Mouse (Mus musculus) midbrain, embryonic 15.5 days (tissue): ENCODE measurements around the gene Nrxn1. TPM values are rescaled to one million over a fixed set of nuclear protein-coding genes. Genes with fewer than 3 reads are reported as not detected.

Experiments
- ATAC-seq: fragments of 200-750 bp; cut with Nextera tagmentation; replicated peaks from 2 replicates; pipeline ENCODE4 v1.8.0; 2017; ENCODE audit warnings: moderate TSS enrichment
- H3K27ac ChIP-seq: fragments of 300-500 bp; sonication (generic); 2 replicates; pipeline ENCODE4 v1.5.1; 2015; ENCODE audit warnings: mild to moderate bottlenecking, inconsistent platforms
- H3K27me3 ChIP-seq: fragments of 300-500 bp; sonication (generic); replicated peaks from 2 replicates; pipeline ENCODE4 v1.6.1; 2015; ENCODE audit warnings: inconsistent platforms
- H3K36me3 ChIP-seq: fragments of 300-500 bp; sonication (generic); replicated peaks from 2 replicates; pipeline ENCODE4 v1.6.1; 2015; ENCODE audit warnings: inconsistent platforms
- H3K4me1 ChIP-seq: fragments of 300-500 bp; sonication (generic); 2 replicates; pipeline ENCODE4 v1.6.1; 2015; ENCODE audit warnings: inconsistent platforms
- H3K4me2 ChIP-seq: fragments of 300-500 bp; sonication (generic); 2 replicates; pipeline ENCODE4 v1.6.1; 2015; ENCODE audit warnings: inconsistent platforms, mild to moderate bottlenecking, moderate library complexity
- H3K4me3 ChIP-seq: fragments of 300-500 bp; sonication (generic); 2 replicates; pipeline ENCODE4 v1.5.1; 2015; ENCODE audit warnings: mild to moderate bottlenecking, inconsistent platforms
- H3K9ac ChIP-seq: fragments of 300-500 bp; sonication (generic); 2 replicates; pipeline ENCODE4 v1.6.1; 2015; ENCODE audit warnings: mild to moderate bottlenecking, inconsistent platforms
- H3K9me3 ChIP-seq: fragments of 300-500 bp; sonication (generic); 2 replicates; pipeline ENCODE4 v1.6.1; 2016; ENCODE audit warnings: inconsistent platforms
- WGBS: fragments of 180-500 bp; shearing (Covaris S2); methylation state at CpG from one replicate; pipeline ENCODE4 v1.1.7; 2015; ENCODE audit warnings: mixed read lengths; 5-methylcytosine and 5-hydroxymethylcytosine counted together
- polyA plus RNA-seq: library from polyadenylated mRNA; unstranded; fragments of >200 nt; fragmentation: Nextera tagmentation; extraction: Ambion mirVana; gene quantifications from 2 replicates; pipeline ENCODE4 v1.2.1, GENCODE M21; 2015

The Nrxn1 gene
- polyA plus RNA-seq, 1 experiment from 2014 or later: 210 TPM

DNA sequence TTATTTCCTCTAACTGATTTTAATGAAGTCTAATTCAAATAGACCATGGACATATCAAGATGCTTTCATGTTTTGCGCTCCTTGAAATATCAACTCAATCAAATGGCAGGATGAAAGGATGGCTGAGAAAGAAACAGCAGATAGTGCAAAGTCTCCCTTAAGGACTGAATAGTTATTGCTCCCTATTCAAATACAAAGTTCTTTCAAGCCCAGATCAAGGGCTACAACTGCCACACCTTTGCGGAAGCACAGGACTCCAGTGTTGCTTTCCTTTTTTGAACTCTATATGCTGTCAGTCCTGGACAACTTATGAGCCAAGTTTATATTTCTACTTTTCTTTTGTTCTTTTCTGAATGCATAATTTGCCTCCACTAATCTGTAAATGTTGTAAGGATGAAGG lies 157.9 kb downstream of the Nrxn1 start:
- 80% methylated on average over 2 of the region's 2 CpGs for WGBS
- Histone ChIP-seq H3K27ac (no peak overlapping the region), H3K27me3 (no peaks in the 10 kb centered on the region), H3K4me3 (no peak overlapping the region), H3K9me3 (no peaks in the 10 kb centered on the region), H3K4me1 (no peaks in the 10 kb centered on the region), H3K4me2 (no peak overlapping the region), H3K36me3 (no peaks in the 10 kb centered on the region), H3K9ac (no peak overlapping the region)
- no peak for ATAC-seq

DNA sequence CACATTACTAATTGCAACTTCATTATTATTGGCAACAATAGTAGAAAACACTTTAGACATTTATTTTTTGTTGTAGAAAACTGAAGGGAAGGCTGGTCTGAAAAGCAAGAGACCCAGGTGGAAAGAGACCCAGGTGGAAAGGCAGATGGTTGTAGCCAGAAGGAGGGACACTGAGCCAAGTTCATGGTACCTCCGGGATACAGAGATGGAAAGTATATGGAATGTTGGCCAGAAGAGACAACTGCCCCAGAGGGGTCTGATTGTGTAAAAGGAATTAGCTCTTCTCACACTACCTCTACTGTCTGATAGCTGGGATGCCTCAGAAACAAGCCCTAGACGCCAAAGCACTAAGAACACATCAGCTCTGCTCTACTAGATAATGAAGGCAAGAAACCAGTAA lies 179.6 kb downstream of the Nrxn1 start:
- Histone ChIP-seq H3K36me3 (no peaks in the 10 kb centered on the region), H3K27me3 (no peaks in the 10 kb centered on the region), H3K27ac (no peak overlapping the region), H3K9ac (no peak overlapping the region), H3K4me2 (no peak overlapping the region), H3K4me1 (no peaks in the 10 kb centered on the region), H3K9me3 (no peaks in the 10 kb centered on the region), H3K4me3 (no peak overlapping the region)
- no peak for ATAC-seq
- WGBS: 77% methylated on average over 2 of the region's 2 CpGs

DNA sequence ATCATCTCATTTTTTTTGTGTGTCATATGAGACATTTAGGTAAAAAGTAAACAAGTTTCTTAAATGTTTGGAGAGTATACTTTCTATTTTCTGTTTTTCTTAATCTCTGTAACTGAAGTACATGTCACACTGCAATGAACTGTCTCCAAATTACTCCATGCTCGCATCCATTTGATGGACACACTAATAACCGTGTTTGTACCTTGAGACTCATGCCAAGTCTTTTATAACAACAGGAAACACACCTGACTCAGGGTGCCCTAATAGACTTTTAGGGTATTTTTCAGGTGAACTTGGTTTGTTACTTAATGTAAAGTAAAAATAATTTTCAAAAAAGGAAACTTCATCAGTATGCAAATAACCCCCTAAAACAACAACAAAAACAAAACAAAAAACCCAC lies 180.1 kb downstream of the Nrxn1 start:
- no peaks in the 10 kb centered on the region for H3K4me1 ChIP-seq
- H3K27me3 ChIP-seq: no peaks in the 10 kb centered on the region
- WGBS: 92% methylated on average over 2 of the region's 2 CpGs
- no peak overlapping the region for H3K4me3 ChIP-seq
- H3K4me2 ChIP-seq: no peak overlapping the region
- no peaks in the 10 kb centered on the region for H3K9me3 ChIP-seq
- H3K36me3 ChIP-seq: no peaks in the 10 kb centered on the region
- no peak overlapping the region for H3K9ac ChIP-seq
- H3K27ac ChIP-seq: no peak overlapping the region
- no peak for ATAC-seq

DNA sequence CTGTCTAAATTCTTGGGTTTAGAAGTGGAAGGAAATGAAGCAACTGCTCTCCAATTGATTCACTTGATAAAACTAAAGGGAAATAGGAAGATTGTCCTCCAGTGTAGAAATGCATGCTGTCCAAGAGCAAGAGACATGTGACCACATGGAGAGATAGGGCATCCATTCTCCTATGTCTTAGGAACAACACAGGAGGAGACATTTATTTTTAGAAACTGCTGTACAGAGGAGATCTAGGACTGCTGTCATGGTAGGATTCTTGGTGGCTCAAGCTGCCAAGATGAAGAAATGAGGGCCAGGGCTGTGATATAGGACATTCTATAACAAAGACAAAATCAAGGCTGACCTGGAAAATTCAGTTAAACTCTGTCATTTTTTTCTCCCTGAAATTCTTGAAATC lies 180.5 kb downstream of the Nrxn1 start:
- Histone ChIP-seq H3K36me3 (no peaks in the 10 kb centered on the region), H3K27ac (no peak overlapping the region), H3K4me1 (no peaks in the 10 kb centered on the region), H3K4me3 (no peak overlapping the region), H3K27me3 (no peaks in the 10 kb centered on the region), H3K4me2 (no peak overlapping the region), H3K9me3 (no peaks in the 10 kb centered on the region), H3K9ac (no peak overlapping the region)
- no peak for ATAC-seq

DNA sequence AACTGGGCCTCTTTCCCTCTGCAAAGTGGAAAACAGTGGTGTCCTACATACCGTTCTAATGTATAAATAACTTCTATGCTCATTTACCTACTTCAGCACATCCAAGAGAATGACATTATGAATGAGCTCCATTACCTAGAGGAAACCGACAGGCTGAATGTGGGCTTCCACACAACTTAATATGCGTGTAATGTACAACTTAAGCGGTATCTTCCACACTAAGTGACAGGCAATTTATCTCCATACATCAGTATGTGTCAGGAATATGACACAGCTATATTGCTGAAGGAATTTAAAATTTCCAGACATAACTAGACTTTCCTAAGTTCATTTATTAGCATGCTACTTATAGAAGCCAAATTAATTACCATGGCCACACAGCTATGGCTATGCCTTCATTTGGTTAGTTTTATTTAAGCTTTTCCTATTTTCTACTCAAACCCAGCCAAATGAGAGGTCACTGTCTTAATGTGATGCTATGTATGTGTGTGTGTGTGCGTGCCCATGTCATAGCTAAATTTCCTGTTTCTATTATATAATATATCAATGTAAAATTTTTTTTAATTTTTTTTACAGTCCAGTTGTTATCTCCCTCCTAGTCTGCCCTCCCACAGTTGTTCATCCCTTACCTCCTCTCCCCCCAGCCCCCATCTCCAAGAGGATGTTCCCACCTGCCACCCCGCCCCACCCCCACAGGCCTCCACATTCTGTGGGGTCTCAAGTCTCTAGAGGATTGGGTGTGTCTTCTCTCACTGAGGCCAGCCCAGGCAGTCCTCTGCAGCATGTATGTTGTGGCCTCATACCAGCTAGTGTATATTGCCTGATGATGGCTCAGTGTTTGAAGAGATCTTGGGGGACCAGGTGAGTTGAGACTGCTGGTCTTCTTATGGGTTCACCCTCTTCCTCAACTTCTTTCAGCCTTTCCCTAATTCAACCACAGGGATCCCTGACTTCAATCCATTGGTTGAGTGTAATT lies 186.5 kb downstream of the Nrxn1 start:
- peak; percentile 69 for ATAC-seq
- WGBS: 77% methylated on average over 6 of the region's 6 CpGs

DNA sequence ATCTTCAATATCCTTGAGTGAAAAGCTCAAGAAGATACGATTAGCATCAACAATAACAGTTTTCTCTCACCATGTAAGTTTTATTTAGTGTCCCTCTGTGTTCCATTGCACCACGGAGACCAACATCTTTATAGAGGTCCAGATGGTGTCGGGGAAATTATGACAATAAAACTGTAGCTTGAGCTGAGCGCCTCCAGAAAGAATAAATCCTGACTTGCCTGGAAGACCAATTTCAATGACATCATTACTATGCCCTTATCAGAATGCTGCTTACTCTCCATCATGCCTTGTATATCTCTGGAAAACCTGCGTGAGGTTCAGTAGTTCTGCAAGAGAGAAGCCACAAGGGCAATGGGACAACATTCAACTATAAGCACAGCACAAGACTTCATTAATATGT lies 187.7 kb downstream of the Nrxn1 start:
- H3K36me3 ChIP-seq: no peaks in the 10 kb centered on the region
- WGBS: 91% methylated on average over 5 of the region's 5 CpGs
- no peaks in the 10 kb centered on the region for H3K9me3 ChIP-seq
- no peak overlapping the region for H3K4me3 ChIP-seq
- H3K27ac ChIP-seq: no peak overlapping the region
- H3K4me1 ChIP-seq: no peaks in the 10 kb centered on the region
- H3K27me3 ChIP-seq: no peaks in the 10 kb centered on the region
- H3K9ac ChIP-seq: no peak overlapping the region
- ATAC-seq: no peak
- H3K4me2 ChIP-seq: no peak overlapping the region

More for the DNA sequence above, 186.5 kb downstream of the Nrxn1 start:
- Histone ChIP-seq H3K4me3 (no peak overlapping the region), H3K4me1 (no peaks in the 10 kb centered on the region), H3K36me3 (no peaks in the 10 kb centered on the region), H3K27ac (no peak overlapping the region), H3K9ac (no peak overlapping the region), H3K9me3 (no peaks in the 10 kb centered on the region), H3K4me2 (no peak overlapping the region), H3K27me3 (no peaks in the 10 kb centered on the region)

DNA sequence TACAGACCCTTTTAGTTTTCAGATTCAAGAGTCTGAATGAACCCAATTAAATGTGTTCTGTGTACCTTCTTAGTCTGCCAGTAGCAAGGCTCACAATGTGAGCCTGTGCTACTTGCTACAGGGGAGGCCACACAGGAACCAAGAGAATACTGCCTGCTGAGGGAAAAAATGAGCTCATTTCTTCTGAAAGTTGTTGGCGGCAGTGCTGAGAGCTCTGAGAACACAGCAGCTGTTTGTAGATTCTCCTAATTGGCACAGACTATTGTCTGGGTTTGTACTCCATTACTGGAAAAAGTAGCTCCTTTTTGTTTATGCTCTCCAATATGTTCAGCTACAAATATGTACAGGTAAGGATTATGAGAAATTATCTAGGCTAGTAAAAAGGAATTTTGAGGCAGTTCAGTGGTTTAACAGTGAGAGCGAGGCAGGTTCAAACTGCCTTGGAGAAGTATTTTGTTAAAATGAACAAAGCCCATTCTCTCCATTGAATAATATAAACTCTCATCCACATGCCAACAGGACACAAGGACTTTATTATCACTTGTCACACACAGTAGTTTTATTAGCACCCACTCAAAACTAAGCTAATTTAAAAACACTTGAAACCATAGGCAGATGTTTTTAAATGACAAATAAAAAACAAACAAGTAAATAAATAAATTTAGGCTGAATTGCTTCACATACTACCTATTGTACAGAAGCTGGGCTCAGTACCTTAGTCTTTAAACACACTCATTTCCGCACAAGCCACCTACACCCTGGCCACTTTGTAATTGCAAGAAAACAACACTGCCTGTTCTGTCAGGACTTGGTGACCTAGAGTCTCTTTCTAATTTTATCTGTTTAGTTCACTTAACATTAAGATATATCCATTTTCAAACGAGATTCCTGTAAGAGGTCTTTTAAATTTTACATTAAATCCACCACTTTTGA lies 200.3 kb downstream of the Nrxn1 start:
- no peaks in the 10 kb centered on the region for H3K27me3 ChIP-seq
- no peak overlapping the region for H3K4me3 ChIP-seq
- no peaks in the 10 kb centered on the region for H3K36me3 ChIP-seq
- peak; percentile 83 for ATAC-seq
- H3K4me1 ChIP-seq: peaks cover 9% of the 10 kb centered on the region; the same call in 1 of the 2 replicates
- no peak overlapping the region for H3K9ac ChIP-seq
- WGBS: 45% methylated on average over 4 of the region's 4 CpGs
- no peak overlapping the region for H3K4me2 ChIP-seq
- peak overlapping the region; percentile 60 for H3K27ac ChIP-seq
- H3K9me3 ChIP-seq: no peaks in the 10 kb centered on the region

DNA sequence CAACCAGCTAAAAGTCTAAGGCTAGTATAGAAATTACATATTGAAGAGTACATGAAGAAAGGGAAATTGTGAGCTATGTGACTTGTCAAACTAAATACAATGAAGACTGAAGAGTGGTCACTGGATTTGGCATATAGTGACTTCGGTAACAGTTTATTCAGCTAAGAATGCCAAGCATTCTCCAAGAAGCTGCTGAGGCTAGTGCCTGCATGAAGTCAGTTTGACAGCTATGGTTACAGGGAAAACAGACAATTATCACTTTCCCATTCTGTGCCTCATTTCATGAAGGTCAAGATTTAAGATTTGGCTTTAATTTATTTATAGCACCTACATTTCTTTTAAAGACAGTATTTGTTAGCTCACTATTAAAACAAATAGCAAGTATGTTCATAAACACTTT lies 201.2 kb downstream of the Nrxn1 start:
- no peak overlapping the region for H3K4me3 ChIP-seq
- no peak for ATAC-seq
- peak overlapping the region; percentile 34; the same call in 1 of the 2 replicates for H3K27ac ChIP-seq
- H3K27me3 ChIP-seq: no peaks in the 10 kb centered on the region
- H3K4me2 ChIP-seq: no peak overlapping the region
- peaks cover 9% of the 10 kb centered on the region; the same call in 1 of the 2 replicates for H3K4me1 ChIP-seq
- no peaks in the 10 kb centered on the region for H3K36me3 ChIP-seq
- 74% methylated on average over 1 of the region's 1 CpGs for WGBS
- H3K9me3 ChIP-seq: no peaks in the 10 kb centered on the region
- no peak overlapping the region for H3K9ac ChIP-seq

DNA sequence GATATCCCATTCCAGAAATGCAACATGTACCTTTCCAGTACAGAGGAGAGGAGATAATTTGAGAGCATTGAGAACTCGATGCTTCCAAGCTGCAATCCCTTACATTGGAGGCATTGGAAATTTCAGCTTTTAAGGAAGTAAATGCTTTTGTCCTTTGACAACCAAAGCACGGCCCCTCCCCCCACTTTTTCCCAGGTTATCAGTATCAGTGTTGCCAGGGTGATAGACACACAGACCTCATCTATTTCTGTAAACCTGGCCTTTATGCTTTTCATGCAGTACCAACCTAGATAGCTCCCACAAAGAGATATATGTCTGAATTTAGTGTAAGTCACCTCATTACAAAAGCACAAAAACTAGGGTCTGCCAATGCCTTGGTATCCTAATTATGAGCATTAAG lies 235.6 kb downstream of the Nrxn1 start:
- H3K4me1 ChIP-seq: peaks cover 11% of the 10 kb centered on the region
- H3K27me3 ChIP-seq: no peaks in the 10 kb centered on the region
- peak overlapping the region; percentile 61 for H3K27ac ChIP-seq
- 46% methylated on average over 2 of the region's 2 CpGs for WGBS
- no peak overlapping the region for H3K4me3 ChIP-seq
- no peak overlapping the region for H3K4me2 ChIP-seq
- H3K36me3 ChIP-seq: no peaks in the 10 kb centered on the region
- no peak overlapping the region for H3K9ac ChIP-seq
- no peaks in the 10 kb centered on the region for H3K9me3 ChIP-seq
- no peak; the same call in 1 of the 2 replicates for ATAC-seq

DNA sequence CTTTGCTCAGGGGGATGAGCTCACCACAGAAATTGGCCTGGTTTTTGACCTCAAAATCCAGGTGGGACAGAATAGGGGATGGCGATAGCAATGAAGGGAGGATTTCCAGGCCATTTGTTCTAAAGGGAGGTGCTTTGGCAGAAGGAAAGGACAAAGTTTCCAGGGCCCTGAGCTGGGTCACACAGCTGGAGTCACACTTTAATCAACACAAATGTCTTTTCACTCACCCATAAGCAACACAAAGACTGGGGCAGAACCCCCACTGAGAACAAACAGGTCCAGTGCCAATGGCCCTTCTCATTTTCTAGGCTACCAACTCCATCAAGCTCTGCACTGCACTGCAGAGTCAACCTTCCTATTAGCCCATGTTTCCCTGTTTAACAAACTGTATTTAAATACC lies 249.0 kb downstream of the Nrxn1 start:
- no peak overlapping the region for H3K9ac ChIP-seq
- H3K4me3 ChIP-seq: no peak overlapping the region
- ATAC-seq: no peak
- no peak overlapping the region for H3K27ac ChIP-seq
- no peaks in the 10 kb centered on the region for H3K9me3 ChIP-seq
- no peaks in the 10 kb centered on the region for H3K4me1 ChIP-seq
- no peaks in the 10 kb centered on the region for H3K27me3 ChIP-seq
- no peak overlapping the region for H3K4me2 ChIP-seq
- no peaks in the 10 kb centered on the region for H3K36me3 ChIP-seq
- 10% methylated on average over 1 of the region's 1 CpGs for WGBS

DNA sequence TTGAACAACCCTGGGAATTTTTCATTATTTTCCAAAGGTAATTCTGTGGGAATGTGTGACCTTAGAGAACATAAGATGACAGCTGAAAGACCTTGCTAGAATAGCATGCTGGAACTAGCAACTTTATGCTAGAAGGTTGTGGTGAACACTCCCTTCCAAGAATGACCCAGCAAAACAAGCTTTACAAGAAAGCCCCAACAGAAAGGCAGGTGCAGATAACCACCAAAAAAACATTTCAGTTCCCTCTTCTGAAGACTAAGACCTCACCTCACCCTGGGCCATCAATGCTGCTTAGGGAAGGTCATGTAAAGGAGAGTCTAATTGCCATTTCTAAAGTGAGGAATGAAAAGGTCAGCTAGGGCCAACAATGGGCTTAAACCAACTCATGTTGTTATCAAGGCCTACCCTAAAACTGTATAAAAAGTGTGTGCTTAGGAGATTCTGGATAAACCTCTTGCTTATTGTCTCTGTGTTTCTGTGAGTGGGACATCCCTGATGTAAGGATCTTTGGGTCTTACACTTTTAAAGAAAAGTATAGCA lies 249.7 kb downstream of the Nrxn1 start:
- Histone ChIP-seq H3K4me2 (no peak overlapping the region), H3K9ac (no peak overlapping the region), H3K4me3 (no peak overlapping the region), H3K27ac (no peak overlapping the region), H3K27me3 (no peaks in the 10 kb centered on the region), H3K4me1 (no peaks in the 10 kb centered on the region), H3K36me3 (no peaks in the 10 kb centered on the region), H3K9me3 (no peaks in the 10 kb centered on the region)
- ATAC-seq: no peak

DNA sequence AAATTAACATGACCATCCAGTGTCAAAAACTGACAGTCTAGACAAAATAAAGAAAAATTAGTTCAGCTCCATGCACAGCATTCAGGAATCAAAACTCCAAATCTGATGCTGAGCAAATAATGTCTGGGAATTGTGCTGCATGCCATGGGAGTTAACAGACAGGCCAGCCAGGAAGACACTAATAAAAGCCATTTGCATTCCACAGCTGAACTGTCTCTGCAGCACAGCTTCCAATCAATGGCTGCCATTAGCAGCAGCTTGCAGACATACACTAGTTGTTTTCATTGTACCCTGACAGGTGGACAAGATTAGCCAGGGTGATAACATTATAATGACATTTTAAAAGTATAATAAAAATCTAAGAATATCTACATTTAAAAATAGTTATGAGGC lies 255.9 kb downstream of the Nrxn1 start:
- ATAC-seq: peak; percentile 84
- H3K27ac ChIP-seq: peak overlapping the region; percentile 53
- no peak overlapping the region for H3K4me3 ChIP-seq
- no peak overlapping the region for H3K9ac ChIP-seq
- no peak overlapping the region for H3K4me2 ChIP-seq
- no peaks in the 10 kb centered on the region for H3K27me3 ChIP-seq
- no peaks in the 10 kb centered on the region for H3K36me3 ChIP-seq
- H3K4me1 ChIP-seq: peaks cover 11% of the 10 kb centered on the region
- H3K9me3 ChIP-seq: no peaks in the 10 kb centered on the region
